Mouse (Mus musculus): ENCODE measurements around the gene Fam189b. TPM values are rescaled to one million over a fixed set of nuclear protein-coding genes. Genes with fewer than 3 reads are reported as not detected.

Fam189b gene
- polyA plus RNA-seq, 1 experiment from 2014 or later, result 25.6 TPM

DNA sequence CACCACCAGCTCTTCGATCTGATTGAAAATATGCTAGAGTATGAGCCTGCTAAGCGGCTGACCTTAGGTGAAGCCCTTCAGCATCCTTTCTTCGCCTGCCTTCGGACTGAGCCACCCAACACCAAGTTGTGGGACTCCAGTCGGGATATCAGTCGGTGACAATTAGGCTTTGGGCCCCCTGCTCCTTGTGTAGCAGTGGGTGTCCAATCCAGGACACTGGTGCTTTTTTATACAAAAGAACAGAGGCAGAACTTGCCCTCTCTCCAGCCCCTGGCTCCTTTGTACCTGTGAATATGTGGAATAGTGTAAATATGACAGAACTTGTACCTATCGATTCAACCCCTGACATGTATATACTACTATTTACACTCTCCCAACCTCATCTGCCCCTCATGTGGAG is 6.5 kb upstream of the Fam189b start:
- ATAC-seq (ENCODE audit: low FRiP score), result no peak
- peak overlapping the region; percentile 19; the same call in 1 of the 2 replicates for H3K4me2 ChIP-seq
- H3K4me1 ChIP-seq, result peaks cover 18% of the 10 kb centered on the region
- H3K9ac ChIP-seq, result no peak overlapping the region
- 83% methylated on average over 7 of the region's 7 CpGs for WGBS
- H3K9me3 ChIP-seq, result no peaks in the 10 kb centered on the region
- no peak overlapping the region for H3K27ac ChIP-seq
- no peaks in the 10 kb centered on the region for H3K27me3 ChIP-seq
- no peak overlapping the region for H3K4me3 ChIP-seq (replicated peaks)
- peaks cover 78% of the 10 kb centered on the region for H3K36me3 ChIP-seq (replicated peaks)

DNA sequence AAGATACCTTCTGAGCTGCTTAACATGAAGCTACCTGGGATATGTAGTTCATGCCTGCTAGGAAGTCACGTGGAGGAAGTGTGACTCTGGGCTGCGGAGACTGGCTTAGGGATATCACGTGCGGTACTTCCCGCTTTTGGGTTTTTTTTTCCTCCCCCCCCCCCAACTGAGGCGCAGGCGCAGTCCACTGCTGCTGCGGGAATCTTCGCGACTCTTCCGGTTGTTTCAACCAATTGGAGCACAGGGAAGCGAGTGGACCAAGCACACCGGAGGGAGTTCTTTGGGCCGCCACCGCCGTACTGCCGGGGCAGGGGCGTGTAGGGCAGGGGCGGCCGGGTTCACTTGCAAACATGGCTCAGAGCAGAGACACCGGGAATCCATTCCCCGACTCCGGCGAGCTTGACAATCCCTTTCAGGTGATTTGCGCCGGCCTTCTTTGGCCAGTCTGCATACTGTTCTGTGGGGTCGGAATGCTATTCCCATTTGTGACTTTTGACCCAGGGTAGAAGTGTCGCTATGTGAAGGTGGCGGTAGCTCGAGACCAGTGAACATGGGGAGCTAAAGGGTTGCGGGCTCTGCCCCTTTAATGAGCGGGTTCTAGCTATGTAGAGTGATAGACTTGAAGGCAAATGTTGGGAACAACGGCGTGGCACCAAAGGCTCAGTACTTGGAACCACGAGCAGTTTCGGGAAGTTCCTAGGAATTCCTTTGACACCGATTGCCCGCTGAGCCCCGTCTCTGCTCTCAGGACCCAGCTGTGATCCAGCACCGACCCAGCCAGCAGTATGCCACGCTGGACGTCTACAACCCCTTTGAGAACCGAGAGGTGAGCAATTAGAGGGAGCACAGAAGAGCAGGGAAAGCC is 5.5 kb upstream of the Fam189b start, which contains the start of gene Scamp3:
Gene Scamp3, plus strand, starts transcription at position 232 of the 865 bp plus-strand sequence.
- no peaks in the 10 kb centered on the region for H3K27me3 ChIP-seq
- H3K9me3 ChIP-seq, result no peaks in the 10 kb centered on the region
- peak; percentile 95 for ATAC-seq (ENCODE audit: low FRiP score)
- under 1% methylated on average over 43 of the region's 43 CpGs for WGBS
- peak within 1 kb of the TSS; percentile 73 for H3K4me3 ChIP-seq (replicated peaks)
- H3K4me2 ChIP-seq, result peak within 1 kb of the TSS; percentile 93
- H3K4me1 ChIP-seq, result peaks cover 22% of the 10 kb centered on the region
- H3K9ac ChIP-seq, result peak within 1 kb of the TSS; percentile 78
- peaks cover 79% of the 10 kb centered on the region for H3K36me3 ChIP-seq (replicated peaks)
- peak within 1 kb of the TSS; percentile 67 for H3K27ac ChIP-seq

GRCm38 (mm10) chr3:89178107-89178385 is 4.9 kb upstream of the Fam189b start:
- Histone ChIP-seq H3K4me1 (peaks cover 25% of the 10 kb centered on the region), H3K36me3 (replicated peaks) (peaks cover 75% of the 10 kb centered on the region), H3K4me2 (peak overlapping the region; percentile 93), H3K9ac (peak overlapping the region; percentile 78), H3K9me3 (no peaks in the 10 kb centered on the region), H3K27ac (no peak overlapping the region), H3K27me3 (no peaks in the 10 kb centered on the region), H3K4me3 (replicated peaks) (peak overlapping the region; percentile 73)
- 11% methylated on average over 6 of the region's 6 CpGs for WGBS
- ATAC-seq (ENCODE audit: low FRiP score), result no peak

DNA sequence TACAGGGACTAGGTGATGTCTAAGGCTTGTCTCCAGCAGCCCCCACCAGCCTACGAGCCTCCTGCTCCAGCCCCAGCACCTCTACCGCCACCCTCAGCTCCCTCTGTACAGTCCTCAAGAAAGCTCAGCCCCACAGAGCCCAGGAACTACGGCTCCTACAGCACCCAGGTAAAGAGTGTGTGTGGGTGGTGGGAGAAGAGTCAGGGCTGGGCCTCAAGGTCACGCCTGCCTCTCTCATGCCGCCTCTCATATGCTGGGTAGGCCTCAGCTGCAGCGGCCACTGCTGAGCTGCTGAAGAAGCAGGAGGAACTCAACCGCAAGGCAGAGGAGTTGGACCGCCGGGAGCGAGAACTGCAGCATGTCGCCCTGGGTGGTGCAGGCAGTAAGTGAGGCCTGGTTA is 3.9 kb upstream of the Fam189b start:
- H3K4me2 ChIP-seq, result no peak overlapping the region
- no peak overlapping the region for H3K27ac ChIP-seq
- no peak overlapping the region for H3K9ac ChIP-seq
- ATAC-seq (ENCODE audit: low FRiP score), result no peak
- H3K4me3 ChIP-seq (replicated peaks), result no peak overlapping the region
- H3K36me3 ChIP-seq (replicated peaks), result peaks cover 65% of the 10 kb centered on the region
- H3K4me1 ChIP-seq, result peaks cover 33% of the 10 kb centered on the region
- 94% methylated on average over 11 of the region's 11 CpGs for WGBS
- no peaks in the 10 kb centered on the region for H3K9me3 ChIP-seq
- no peaks in the 10 kb centered on the region for H3K27me3 ChIP-seq

DNA sequence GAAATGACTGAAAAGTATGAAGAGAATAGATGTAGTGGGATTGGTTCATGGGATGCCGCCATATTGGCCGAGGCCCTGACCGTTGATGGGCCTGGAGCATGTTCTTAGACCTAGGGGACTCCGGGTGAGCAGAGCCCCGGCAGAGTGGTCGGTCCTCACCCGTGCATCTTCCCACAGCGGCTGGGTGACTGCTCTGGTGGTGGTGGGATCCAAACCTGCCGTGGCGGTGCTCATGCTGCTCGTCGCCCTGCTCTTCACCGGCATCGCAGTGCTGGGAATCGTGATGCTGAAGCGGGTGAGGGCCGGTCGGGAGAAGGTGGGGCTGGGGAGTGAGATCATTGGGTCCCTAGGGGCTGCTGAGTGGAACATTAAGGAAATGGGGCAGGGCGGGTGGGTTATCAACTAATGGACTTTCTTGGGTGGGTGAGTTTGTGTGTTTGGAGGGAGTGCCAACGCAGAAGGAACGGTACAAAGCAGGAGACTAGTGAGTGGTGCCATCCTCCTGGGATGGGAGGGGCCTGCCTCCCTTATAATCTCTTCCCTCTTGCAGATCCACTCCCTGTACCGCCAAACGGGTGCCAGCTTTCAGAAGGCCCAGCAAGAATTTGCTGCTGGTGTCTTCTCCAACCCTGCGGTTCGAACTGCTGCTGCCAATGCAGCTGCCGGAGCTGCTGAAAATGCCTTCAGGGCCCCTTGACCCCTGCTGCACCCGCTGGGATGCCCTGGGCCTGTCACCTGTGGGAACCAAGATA is 1.0 kb upstream of the Fam189b start:
- no peak for ATAC-seq (ENCODE audit: low FRiP score)
- 92% methylated on average over 27 of the region's 27 CpGs for WGBS
- Histone ChIP-seq H3K4me3 (replicated peaks) (0 out of 2 replicates have a peak overlapping the region, but pooled peaks have one; percentile 4), H3K4me2 (no peak overlapping the region), H3K4me1 (peaks cover 51% of the 10 kb centered on the region), H3K9me3 (no peaks in the 10 kb centered on the region), H3K27ac (no peak overlapping the region), H3K27me3 (no peaks in the 10 kb centered on the region), H3K9ac (no peak overlapping the region), H3K36me3 (replicated peaks) (peaks cover 40% of the 10 kb centered on the region)

GRCm38 (mm10) chr3:89182531-89183057 is 349 bp upstream of the Fam189b start:
- Histone ChIP-seq H3K9ac (0 out of 2 replicates have a peak overlapping the region, but pooled peaks have one; percentile 90), H3K27me3 (peaks cover 4% of the 10 kb centered on the region; the same call in 1 of the 2 replicates), H3K9me3 (no peaks in the 10 kb centered on the region), H3K27ac (peak overlapping the region; percentile 86), H3K4me1 (peaks cover 56% of the 10 kb centered on the region), H3K4me2 (peak overlapping the region; percentile 81), H3K4me3 (replicated peaks) (peak overlapping the region; percentile 59), H3K36me3 (replicated peaks) (peaks cover 40% of the 10 kb centered on the region)
- 55% methylated on average over 7 of the region's 7 CpGs for WGBS
- peak; percentile 33 for ATAC-seq (ENCODE audit: low FRiP score)

DNA sequence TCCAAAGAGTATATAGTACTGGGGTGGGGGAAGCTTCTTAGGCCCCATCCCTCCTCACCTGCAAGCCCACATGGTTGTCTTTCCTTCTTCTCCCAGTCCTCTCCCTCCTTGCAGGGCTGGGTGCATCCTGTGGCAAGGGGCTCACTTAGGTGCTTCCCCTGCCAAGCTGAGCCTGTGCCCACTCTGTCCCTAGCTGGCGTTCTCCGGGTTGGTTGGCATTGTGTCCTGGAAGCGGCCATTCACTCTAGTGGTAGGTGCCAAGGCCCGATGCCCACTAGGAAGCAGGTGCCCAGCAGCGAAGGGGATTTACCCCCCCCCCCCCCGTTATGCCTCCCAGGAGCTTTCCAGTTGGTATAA is 994 bp downstream of the Fam189b start:
- Histone ChIP-seq H3K9me3 (no peaks in the 10 kb centered on the region), H3K9ac (peak overlapping the region; percentile 90), H3K4me3 (replicated peaks) (peak overlapping the region; percentile 59), H3K36me3 (replicated peaks) (peaks cover 48% of the 10 kb centered on the region), H3K4me2 (peak overlapping the region; percentile 81), H3K4me1 (peaks cover 44% of the 10 kb centered on the region), H3K27ac (no peak overlapping the region; the same call in 1 of the 2 replicates), H3K27me3 (peaks cover 4% of the 10 kb centered on the region; the same call in 1 of the 2 replicates)
- ATAC-seq (ENCODE audit: low FRiP score), result no peak
- 83% methylated on average over 6 of the region's 6 CpGs for WGBS

DNA sequence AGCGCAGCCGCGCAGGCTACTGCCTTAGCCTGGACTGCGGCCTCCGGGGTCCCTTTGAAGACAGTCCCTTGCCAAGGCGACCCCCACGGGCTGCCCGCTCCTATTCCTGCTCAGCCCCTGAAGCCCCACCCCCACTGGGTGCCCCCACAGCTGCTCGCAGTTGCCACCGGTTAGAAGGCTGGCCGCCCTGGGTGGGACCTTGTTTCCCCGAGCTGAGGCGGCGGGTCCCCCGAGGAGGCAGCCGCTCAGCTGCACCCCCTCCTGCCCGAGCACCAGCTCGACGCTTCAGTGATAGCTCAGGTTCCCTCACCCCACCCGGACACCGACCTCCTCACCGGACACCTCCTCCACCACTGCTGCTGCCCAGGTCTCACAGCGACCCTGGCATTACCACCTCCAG is 4.3 kb downstream of the Fam189b start:
- H3K27me3 ChIP-seq, result peaks cover 4% of the 10 kb centered on the region; the same call in 1 of the 2 replicates
- H3K4me1 ChIP-seq, result peaks cover 40% of the 10 kb centered on the region
- H3K4me2 ChIP-seq, result no peak overlapping the region
- no peak for ATAC-seq (ENCODE audit: low FRiP score)
- no peak overlapping the region for H3K27ac ChIP-seq
- H3K9me3 ChIP-seq, result no peaks in the 10 kb centered on the region
- 27% methylated on average over 23 of the region's 23 CpGs for WGBS
- 0 out of 2 replicates have a peak overlapping the region, but pooled peaks have one; percentile 17 for H3K9ac ChIP-seq
- no peak overlapping the region for H3K4me3 ChIP-seq (replicated peaks)
- H3K36me3 ChIP-seq (replicated peaks), result peaks cover 15% of the 10 kb centered on the region

- ATAC-seq (ENCODE audit: low FRiP score), result no peak
- peaks cover 11% of the 10 kb centered on the region; the same call in 1 of the 2 replicates for H3K36me3 ChIP-seq (replicated peaks)
- H3K27me3 ChIP-seq, result peaks cover 4% of the 10 kb centered on the region; the same call in 1 of the 2 replicates
- no peak overlapping the region for H3K4me2 ChIP-seq
- H3K4me3 ChIP-seq (replicated peaks), result no peak overlapping the region
- H3K9ac ChIP-seq, result 0 out of 2 replicates have a peak overlapping the region, but pooled peaks have one; percentile 17
- H3K4me1 ChIP-seq, result peaks cover 34% of the 10 kb centered on the region
- H3K27ac ChIP-seq, result no peak overlapping the region
- WGBS, result 59% methylated on average over 18 of the region's 18 CpGs
- no peaks in the 10 kb centered on the region for H3K9me3 ChIP-seq
Observed at GRCm38 (mm10) chr3:89187690-89188477, 4.9 kb downstream of the Fam189b start.

GRCm38 (mm10) chr3:89188478-89188875 is 5.5 kb downstream of the Fam189b start:
- ATAC-seq (ENCODE audit: low FRiP score), result no peak
- Histone ChIP-seq H3K9ac (no peak overlapping the region), H3K27me3 (peaks cover 4% of the 10 kb centered on the region; the same call in 1 of the 2 replicates), H3K4me2 (no peak overlapping the region), H3K4me3 (replicated peaks) (no peak overlapping the region), H3K4me1 (peaks cover 32% of the 10 kb centered on the region), H3K36me3 (replicated peaks) (peaks cover 11% of the 10 kb centered on the region; the same call in 1 of the 2 replicates), H3K9me3 (no peaks in the 10 kb centered on the region), H3K27ac (no peak overlapping the region)
- 61% methylated on average over 12 of the region's 12 CpGs for WGBS

DNA sequence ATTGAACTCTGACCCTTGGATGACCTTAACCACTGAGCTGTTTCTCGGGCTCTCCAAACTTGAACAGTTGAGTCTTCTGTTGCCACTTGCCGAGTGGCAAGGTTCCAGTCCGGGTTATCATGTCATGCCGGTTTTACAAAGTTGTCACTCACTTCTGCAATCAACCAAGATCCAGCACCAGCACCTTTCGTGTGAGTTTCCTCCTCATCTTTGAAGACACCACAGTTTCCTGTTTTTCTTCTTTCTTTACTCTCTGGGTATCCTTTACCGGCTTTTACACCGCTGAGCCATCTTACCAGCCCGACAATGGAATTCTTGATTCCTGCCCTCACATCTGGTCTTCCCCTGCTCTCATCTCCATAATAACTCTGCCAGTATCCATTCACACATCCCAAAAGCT is 7.5 kb downstream of the Fam189b start:
- Histone ChIP-seq H3K9me3 (no peaks in the 10 kb centered on the region), H3K27me3 (peaks cover 4% of the 10 kb centered on the region; the same call in 1 of the 2 replicates), H3K9ac (no peak overlapping the region), H3K4me2 (no peak overlapping the region), H3K4me3 (replicated peaks) (no peak overlapping the region), H3K36me3 (replicated peaks) (peaks cover 11% of the 10 kb centered on the region; the same call in 1 of the 2 replicates), H3K27ac (no peak overlapping the region), H3K4me1 (peaks cover 16% of the 10 kb centered on the region)
- 93% methylated on average over 8 of the region's 8 CpGs for WGBS
- no peak for ATAC-seq (ENCODE audit: low FRiP score)

All from forebrain, embryonic 12.5 days (tissue).